Mouse (Mus musculus) CH12.LX (cell line): ENCODE data around the gene Dek.

Source experiments
- CHD2 ChIP-seq: IDR thresholded peaks from 2 replicates; pipeline ENCODE4 v1.6.1; 2011; ENCODE audit warnings: low read length, improper control_type of control experiment
- CTCF ChIP-seq, 2 experiments: IDR thresholded peaks in 1 of 2; conservative IDR thresholded peaks in 1 of 2; 2 replicates each; pipeline ENCODE4 v1.5.1; 2011 to 2012; ENCODE audit warnings: low read depth in 2 of 2, low read length in 2 of 2, improper control_type of control experiment in 1 of 2, inconsistent platforms in 1 of 2, mild to moderate bottlenecking in 1 of 2, moderate library complexity in 1 of 2
- HCFC1 ChIP-seq: IDR thresholded peaks from 2 replicates; pipeline ENCODE4 v1.6.1; 2012; ENCODE audit warnings: low read depth, mild to moderate bottlenecking, inconsistent platforms, low read length, improper control_type of control experiment
- KAT2A ChIP-seq: IDR thresholded peaks from 2 replicates; pipeline ENCODE4 v1.6.1; 2012; ENCODE audit warnings: low read length, improper control_type of control experiment, inconsistent platforms; ENCODE audit not compliant: insufficient replicate concordance
- MAX ChIP-seq: IDR thresholded peaks from 2 replicates; pipeline ENCODE4 v1.6.1; 2011; ENCODE audit warnings: low read length, improper control_type of control experiment
- USF2 ChIP-seq: conservative IDR thresholded peaks from 2 replicates; pipeline ENCODE4 v1.6.1; 2011; ENCODE audit warnings: low read depth, low read length, improper control_type of control experiment
- ZNF384 ChIP-seq: IDR thresholded peaks from 2 replicates; pipeline ENCODE4 v1.6.1; 2012; ENCODE audit warnings: low read depth, low read length, improper control_type of control experiment, inconsistent platforms

DNA sequence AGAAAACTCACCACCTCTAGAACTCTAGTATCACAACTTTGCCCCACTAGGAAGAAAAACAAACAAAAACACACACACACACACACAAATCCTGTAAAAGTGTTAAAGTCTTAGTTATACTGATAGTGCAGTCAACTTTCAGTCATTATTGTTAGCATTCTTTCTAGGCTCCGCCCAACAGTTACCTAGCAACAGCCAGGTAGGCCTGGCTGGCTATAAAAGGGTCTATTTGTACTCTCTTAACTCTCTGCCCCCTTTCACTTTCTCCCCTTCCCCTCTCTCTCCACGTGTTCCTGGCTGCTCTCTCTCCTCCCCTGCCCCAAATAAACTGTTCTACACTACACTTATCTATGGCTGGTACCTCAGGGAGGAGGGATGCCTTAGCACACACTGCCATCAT lies 1.9 kb downstream of the Dek start:
- TF ChIP-seq MAX (no peak), HCFC1 (no peak), CTCF (conservative IDR thresholded peaks at IDR 0.05 in 1 of 2, IDR thresholded peaks at IDR 0.05 in 1 of 2; ENCODE audit: low read depth in 2 of 2, low read length in 2 of 2) (no peak), ZNF384 (no peak), CHD2 (no peak), KAT2A (no peak), USF2 (no peak)
